Mouse (Mus musculus): ENCODE results near the gene B3galnt2. TPM values are rescaled to one million over a fixed set of nuclear protein-coding genes. Genes with fewer than 3 reads are reported as not detected.
A peak's percentile ranks its signal among the peaks of the same experiment; 100 is the strongest.
"Not testable (repeated sequence)": the region's sequence is repeated elsewhere in the genome, so short reads cannot be mapped to it uniquely, and the experiment has no call there.

B3galnt2 gene
- total RNA-seq, 2 experiments from 2014 or later: 47.1 to 63.9 TPM

DNA sequence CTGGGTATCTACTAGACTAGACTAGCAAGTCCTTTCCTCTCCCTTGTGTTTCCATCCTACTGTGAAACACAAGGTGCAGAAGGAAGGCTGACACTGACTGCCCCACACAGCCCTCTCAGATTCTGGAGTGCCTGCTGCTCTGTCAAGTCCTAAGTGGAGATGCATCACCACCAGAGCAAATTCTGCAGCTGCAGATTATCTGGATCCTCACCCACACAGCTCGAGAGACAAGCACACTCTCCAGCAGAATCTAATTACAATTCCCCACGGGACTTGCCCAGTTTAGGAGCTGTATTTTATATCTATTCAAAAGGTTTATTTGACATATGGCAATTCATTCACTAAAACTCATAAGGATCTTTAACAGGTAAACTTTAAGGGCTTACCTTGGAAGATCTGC is 51.8 kb downstream of the B3galnt2 start:
- DNase-seq: no peak

DNA sequence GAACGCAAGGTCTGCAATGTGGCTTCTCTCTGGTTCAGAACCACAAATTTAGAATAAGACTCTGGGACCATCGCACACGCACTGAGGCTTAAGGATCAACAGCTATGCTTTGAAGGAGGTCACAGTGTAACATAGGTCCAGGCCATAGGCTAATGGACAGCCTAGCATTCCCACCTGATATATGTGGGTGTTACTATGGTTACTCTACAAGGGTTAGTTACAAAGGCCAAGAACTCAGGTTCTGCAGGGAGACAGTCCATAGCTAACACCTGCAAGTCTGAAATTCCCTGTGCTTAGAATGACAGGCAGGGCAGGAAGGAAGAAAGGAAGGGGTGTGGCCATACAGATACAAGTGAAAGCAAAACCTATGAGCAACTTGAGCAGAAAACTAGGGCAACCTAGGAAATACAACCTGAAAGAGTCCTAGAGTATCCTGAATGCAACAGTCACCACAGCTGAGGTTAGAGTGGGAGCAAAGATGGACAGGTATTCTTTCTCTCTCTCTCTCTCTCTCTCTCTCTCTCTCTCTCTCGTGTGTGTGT is 57.3 kb downstream of the B3galnt2 start:
- DNase-seq: no peak

DNA sequence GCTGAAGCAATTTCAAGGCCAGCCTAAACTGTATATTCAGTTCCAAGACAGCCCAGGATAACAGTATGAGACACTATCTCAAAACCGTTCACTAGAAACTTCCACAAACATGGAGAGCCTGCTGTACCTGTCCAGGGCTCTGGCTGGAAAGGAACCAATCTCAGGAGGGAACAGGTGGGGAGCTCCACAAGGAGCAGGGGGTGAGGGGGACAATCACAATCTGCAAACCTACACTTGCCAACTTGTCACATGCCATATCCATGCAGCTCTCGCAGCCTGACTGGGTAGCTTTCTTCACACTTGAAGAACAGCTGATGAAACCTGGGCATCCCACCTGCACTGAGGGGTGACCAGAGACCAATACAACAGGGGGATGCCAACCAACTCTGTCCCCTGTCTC is 59.7 kb downstream of the B3galnt2 start:
- DNase-seq: no peak

DNA sequence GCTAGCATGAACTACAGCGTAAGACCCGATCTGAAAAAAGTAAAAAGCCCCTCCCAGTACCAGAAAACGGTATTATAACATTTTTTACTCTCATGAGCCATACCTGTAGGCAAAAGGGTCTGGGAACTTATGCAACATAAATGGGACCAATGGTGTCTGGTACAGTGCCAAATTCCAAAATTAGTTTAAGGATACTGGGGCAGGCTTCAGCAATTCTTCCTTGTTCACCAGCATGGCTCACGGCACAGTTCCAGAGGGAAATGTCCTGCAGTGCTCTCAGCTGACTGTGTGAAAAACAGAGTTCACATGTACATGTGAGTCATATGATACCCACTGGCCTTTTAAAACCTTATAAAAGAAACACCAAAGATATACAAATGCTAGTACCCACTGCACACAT is 60.3 kb downstream of the B3galnt2 start:
- no peak for DNase-seq

DNA sequence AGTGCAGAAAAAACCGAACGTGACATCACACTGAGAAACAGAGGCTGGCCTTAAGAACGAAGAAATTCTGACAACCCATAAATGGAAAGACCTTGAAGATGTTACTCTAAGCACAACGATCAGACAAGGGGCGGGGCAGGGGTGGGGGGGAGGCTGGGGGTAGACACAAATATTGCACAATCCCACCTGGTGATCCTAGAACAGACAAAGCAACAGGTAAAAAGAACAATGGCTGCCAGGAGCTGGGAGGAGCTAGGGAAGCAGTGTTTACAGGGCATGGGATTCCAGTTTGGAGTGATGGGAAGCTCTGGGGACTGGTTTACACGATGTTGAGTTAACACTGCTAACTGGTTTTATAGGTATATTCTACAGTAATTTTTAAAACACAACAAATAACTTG is 61.3 kb downstream of the B3galnt2 start:
- DNase-seq: no peak

DNA sequence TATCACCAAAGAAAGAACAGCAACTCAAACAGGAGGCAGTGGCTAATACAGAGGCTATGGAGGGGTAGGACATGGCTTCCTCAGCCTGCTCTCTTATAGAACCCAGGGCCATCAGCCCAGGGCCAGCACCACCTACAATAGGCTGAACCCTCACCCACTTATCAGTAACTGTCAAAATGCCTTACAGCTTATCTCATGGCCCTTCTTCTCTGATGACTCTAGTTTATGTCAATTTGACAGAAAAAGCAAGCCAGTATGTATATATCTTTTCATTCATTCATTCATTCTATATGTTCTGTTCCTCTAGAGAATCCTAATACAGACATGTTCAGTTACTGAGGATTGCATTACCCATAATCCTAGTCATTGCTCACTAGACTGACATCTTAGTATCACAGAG is 64.0 kb downstream of the B3galnt2 start:
- DNase-seq: no peak

DNA sequence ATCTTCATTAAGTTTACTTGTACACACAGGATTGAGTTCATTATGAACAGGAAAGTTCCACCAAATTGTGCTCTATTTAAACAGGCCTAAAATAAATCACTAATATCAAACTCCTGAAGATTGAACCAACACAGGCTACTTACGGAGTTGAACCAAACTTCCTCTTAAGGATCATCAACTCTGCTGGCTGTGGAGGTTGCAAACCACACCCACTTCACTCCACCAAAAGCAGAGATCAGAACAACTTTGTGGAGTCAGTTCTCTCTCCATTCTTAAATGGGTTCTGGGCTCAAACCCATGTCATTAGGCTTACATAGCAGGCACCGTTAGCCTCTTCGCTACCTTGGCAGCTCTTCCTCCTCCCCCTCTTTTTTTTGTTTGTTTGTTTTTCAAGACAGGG is 64.6 kb downstream of the B3galnt2 start:
- no peak for DNase-seq

DNA sequence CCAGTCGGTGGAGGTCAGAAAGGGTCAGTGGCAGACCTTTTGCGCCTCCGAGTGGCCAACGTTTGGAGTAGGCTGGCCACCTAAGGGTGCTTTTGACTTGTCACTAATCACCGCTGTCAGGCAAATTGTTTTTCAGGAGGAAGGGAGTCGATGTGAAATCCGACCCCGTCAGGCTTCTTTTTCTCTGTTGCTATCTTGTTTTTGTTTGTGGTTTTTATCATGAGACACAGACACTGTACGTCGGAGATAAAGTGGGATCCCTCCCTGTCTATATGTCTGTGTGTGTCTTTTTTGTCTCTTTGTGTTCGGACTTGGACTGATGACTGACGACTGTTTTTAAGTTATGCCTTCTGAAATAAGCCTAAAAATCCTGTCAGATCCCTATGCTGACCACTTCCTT is 67.1 kb downstream of the B3galnt2 start:
- DNase-seq: not testable (repeated sequence)

DNA sequence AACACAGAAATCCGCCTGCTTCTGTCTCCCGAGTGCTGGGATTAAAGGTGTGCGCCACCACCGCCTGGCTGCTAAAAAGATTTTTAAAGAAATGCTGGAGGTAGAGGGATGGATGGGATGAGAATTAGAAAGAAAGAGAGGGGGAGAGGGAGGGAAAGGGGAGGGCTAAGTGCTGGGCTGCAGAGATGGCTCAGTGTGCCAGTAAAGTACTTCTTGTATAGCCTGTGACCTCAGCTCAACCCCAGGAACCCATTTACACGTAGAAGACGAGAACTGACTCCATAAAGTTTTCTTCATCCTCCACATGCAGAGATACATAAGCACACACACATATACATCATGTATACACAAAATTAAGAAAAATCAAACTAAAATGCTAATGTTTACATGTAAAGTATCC is 71.3 kb downstream of the B3galnt2 start:
- DNase-seq: no peak

DNA sequence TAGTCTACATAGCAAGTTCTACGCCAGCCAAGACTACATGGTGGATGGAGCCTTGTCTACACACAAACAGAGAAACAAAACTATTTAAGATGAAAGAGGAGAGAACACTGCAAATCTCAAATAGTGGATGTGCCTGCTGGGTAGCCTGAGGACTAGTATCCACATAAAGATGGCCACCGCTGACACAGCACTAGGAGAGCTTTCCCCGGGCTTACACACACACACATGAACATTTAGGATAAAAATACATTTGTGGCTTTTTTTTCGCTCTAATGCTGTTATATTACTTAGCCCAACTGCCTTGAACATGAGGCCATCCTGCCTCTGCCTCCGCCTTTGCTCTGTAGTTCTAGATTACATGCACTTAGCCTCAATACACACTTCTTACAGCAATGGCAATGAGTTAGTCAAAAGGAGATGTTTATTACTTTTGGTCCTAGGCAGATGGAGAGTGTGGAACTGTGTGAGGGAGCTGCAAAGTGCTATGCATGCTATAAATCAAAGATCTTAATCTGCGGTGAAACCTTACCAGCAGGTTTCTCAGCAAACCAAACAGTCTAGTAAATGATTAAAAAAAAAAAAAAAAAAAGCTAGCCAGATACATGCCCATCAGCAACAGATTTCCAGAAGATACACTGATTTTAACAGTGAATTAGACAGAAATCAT is 72.0 kb downstream of the B3galnt2 start:
- no peak for DNase-seq

DNA sequence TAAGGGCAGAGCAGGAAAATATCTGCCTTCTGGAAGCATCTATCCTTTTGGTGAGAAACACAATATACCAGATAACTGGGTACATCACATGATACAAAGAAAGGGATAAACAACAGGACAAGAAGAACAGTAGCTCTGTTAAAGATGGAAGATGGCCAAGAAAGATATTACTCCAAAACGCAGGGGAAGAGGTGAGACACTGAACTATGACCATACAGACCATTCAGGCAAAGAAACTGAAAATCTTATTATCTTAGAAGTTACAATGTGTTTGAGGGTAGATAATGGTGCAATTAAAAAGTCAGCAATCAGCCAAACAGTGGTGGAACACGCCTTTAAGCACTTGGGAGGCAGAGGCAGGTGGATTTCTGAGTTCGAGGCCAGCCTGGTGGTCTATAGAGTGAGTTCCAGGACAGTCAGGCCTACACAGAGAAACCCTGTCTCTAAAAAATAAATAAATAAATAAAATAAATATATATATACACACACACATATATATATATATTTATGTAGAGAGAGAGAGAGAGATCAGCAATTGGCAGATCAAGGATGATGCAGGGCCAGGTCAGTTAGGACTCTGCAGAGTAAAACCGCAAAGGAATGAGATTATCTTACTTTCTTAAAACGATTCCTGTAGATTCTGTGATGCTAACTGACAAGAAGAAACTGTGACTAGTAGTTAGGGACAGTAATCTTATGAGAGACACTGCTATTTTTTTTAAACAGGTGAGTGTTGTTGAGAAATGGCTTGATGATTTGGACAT is 79.2 kb downstream of the B3galnt2 start:
- DNase-seq: no peak

DNA sequence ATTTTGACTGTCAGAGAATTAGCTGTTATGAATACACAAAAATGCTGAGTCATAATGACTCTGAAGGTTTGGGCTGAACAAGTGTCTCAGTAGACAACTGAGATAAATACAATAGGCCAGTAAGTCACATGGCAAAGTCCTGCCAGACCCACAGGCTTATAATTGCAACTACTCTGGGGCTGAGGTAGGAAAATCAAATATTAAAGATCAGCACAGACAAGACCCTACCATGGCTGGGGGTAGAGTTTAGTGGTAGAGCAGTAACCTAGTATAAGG is 79.7 kb downstream of the B3galnt2 start:
- DNase-seq: no peak

DNA sequence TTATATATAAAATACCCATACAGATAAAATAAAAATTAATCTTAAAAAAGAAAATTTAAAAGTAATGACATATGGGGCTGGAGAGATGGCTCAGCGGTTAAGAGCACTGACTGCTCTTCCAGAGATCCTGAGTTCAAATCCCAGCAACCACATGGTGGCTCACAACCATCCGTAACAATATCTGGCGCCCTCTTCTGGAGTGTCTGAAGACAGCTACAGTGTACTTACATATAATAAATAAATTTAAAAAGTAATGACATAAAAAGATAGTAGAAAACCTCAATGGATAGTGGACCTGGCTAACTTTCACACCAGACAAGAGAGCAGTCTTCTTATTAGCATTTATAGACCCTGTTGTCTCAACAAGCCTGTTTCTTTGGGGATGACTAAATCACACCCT is 81.1 kb downstream of the B3galnt2 start:
- not testable (repeated sequence) for DNase-seq

DNA sequence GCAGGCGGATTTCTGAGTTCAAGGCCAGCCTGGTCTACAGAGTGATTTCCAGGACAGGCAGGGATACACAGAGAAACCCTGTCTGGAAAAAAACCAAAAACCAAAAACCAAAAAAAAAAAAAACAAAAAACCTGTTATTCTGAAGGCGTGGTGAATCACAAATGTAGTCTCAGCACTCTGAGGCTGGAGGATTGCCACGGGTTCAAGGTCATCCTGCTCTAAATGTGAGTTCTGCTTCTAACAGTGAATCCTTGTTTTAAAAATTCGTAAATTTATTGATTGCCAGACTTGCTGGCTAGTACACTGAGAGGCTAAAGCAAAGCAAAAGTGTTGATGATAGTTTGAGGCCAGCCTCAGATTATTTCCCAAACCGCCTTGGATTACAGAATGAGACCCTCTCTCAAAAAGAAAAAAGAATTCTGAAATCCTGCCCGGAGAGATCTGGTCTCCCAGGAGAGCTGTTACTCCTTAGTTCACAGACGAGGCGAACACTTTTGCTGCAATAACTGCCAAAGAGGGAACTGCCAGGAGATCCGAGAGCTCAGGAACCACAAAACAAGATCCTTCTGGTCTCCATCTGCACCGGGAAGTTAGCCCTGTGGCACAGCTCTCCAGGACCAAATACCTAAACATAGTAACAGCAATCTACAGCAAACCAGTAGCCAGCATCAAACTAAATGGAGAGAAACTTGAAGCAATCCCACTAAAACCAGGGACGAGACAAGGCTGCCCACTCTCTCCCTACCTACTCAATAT is 81.8 kb downstream of the B3galnt2 start:
- DNase-seq: no peak

DNA sequence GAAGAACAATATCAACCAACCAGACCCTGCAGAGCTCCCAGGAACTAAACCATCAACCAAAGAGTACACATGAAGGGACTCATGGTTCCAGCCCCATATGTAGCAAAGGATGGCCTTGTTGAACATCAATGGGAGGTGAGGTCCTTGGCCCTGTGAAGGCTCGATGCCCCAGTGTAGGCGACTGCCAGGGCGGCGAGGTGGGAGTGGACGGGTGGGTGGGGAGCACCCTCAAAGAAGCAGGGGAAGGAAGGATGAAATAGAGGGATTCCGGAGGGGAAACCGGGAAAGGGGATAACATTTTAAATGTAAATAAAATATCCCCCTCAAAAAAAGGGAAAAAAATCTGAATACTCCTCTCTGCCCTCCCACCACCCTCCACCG is 84.6 kb downstream of the B3galnt2 start:
- no peak for DNase-seq

DNA sequence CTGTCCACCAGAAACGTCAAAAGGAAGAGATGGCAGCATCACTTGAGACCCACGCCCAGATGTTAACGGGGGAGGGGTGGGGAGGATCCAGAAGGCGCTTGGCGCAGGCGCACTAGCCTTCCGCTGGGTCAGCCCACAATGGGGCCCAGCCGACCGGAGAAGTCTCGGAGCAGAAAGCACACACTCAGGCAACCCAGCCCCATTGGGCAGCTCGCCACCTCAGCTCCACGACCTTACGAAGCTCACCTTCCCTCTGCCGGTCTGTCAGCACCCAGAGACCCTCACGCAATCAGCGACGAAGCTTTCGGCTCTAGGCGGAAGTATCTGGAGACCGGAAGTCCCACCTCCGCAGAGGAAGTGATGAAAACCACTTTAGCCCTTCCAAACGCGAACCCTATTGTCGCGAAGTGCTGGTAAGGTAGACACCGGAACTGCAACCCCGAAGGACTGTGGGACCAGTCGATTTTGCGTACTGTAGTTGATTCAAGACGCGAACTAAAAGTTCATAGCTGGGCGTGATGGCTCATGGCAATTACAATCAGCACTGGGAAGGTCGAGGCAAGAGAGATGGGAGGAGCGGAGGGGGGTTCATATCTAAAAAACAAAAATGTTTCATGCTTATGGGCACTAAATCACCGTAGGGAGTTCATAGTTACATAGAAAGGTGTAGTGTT is 85.2 kb downstream of the B3galnt2 start, which contains the start of gene Tbce:
Gene Tbce, minus strand, starts transcription at position 347 of the 674 bp plus-strand sequence.
- peak; percentile 86 for DNase-seq

DNA sequence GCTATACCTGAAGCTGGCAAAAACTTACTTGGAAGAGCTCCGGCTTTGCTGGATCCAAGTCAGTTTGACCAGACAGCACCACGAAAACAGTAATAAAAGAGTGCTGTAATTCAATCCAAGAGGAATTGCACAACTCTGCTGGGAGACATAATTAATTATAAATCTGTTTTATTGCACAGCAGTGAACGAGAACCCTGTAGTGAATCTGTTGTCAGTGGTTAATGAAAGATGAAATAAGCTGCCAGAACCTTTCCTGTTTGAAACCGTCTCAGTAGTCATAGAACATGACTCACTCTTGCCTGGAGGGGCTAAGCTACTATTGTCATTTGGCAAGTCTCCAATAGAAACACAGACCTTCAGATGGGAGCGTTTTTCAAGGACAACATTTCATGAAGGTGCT is 85.9 kb downstream of the B3galnt2 start:
- DNase-seq: no peak

DNA sequence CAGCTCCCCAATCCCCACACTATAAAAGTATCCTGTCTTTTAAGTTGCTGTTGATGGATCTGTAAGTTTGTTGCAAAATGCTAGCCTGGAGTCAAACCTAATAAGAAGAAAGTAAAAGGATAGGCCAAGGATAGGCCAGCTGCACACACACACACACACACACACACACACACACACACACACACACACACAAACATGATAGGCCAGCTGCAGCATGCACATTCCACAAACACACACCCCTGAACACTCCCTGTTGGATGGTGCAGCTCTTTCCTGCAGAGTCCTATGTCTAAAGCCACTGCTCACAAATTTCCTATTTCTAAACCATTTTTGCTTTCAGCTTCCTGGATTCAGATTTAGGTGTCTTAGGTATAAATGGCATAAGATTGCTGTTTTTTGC is 89.6 kb downstream of the B3galnt2 start:
- no peak for DNase-seq

DNA sequence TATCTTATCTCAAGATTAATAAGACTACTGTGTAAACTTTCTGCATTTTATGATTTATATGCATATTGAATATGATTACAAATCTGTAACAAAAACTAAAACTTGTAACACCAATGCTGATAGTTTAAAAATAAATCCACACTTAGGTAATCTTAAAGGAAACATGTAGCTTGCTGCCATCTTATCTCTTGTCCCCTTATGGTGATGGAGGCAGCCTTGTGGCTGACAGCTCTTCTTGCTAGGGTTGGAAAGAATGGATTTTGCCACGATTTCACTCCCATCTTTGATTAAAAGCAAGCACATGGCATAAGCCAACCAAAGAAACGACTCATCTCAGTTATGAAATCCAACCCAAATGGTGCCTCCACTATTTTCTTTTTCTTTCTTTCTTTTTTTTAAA is 90.3 kb downstream of the B3galnt2 start:
- no peak for DNase-seq
